Mouse (Mus musculus): ENCODE measurements around the gene Rpl7a.
"Not testable (repeated sequence)": the region's sequence is repeated elsewhere in the genome, so short reads cannot be mapped to it uniquely, and the experiment has no call there.

Rpl7a gene

DNA sequence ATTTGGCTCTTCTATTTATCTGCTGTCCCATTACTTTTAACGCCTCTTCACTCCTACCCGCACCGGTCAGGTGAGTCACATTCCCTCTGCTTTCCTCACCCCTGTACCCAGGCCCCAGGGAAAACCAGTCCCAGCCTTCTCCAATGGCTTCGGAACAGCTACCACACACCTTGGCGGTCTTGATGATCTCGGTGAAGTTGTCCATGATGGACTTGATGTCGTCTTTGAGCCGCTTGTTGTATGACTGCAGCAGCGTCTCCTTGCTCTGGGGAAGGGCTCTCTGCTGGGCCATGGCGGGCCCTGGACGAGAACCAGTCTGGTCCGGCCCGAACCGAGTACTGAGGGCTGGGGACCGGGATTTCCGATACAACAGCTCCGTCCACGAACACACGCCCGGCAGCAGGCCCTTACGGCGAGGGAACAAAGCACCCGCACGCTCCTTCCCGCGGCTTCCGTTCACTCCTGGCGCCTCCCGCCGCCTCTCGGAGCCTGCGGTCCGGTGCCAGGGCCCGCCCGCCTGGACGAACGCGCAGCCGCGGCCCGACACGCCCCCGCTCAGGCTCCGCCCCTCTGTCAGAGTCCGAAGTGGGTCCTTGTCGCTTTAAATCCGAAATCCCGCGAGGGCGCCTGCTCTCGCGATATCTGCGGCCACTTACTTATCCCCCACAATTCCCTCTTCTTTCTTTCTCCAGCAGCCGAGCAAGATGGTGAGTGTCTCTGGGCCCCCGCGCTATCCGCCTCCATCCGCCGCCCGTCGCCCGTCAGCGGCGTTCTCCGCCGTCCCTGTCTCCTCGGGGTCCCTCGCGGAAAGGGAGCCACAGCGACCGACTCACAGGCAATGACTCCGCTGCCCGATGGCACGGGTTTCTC is at the start of gene Rpl7a, which contains the start of gene Med22:
Gene Rpl7a, plus strand, starts transcription at position 641 of the 870 bp plus-strand sequence.
Gene Med22, minus strand, starts transcription at position 554 of the 870 bp plus-strand sequence.
- peak; percentile 99 for DNase-seq

DNA sequence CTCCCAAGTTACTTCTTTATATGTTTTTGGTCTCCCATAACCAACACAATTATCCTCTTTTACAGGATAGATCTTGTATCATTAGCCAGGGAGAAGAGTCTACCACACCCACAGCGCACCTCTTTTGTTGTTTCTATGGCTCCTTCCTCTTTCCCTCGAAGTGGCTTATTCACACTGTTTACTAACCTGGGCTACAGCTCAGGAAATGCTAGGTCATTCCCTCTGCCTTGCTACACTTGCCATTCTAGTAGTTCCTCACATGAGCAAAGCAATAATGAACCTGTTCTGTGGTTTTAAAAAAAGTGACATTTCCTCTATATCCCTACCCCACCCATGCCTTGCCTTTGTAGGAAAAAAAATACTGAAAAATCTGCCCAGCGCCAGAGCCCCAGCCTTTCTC is 47.7 kb upstream of the Rpl7a start:
- no peak for DNase-seq

DNA sequence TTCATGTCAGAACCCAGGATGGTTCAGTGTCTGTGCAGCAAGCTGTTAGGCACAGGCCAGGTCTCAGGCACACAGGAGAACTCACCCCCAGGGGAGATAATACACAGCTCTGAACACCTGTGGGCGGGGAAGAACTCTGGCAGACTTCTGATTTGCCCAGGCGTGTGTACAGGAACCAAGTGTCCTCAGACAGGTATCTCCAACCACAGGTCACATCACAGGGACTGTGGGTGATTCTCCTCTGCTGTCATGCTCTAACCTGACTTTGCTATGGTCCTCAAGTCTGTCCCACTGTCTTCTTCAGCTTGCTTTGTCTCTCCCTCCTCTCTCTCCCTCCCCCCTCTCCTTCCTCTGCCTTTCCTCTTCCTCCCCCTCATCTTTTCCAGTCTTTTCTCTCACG is 45.7 kb upstream of the Rpl7a start, which contains the start of gene Abo:
Gene Abo, minus strand, starts transcription at position 101 of the 400 bp plus-strand sequence.
- no peak for DNase-seq

DNA sequence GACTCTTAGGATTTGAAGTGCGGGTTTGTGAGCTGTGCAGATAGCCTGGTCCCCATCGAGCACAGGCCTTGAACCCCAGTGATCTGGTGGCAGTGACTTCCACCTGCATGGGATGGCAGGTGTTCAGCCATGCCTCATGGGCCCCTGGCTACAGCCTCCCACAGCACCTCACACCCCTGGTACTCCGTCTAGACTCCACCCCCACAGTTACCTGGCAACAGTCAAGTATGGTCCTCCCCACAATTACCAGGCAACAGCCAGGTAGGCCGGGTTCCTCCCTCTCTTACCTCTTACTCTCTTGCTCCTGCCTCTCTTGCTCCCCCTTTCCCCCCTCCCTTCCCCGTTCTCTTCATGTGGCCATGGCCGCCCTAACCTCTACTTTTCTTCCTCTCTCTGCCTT is 39.9 kb upstream of the Rpl7a start:
- no peak for DNase-seq

DNA sequence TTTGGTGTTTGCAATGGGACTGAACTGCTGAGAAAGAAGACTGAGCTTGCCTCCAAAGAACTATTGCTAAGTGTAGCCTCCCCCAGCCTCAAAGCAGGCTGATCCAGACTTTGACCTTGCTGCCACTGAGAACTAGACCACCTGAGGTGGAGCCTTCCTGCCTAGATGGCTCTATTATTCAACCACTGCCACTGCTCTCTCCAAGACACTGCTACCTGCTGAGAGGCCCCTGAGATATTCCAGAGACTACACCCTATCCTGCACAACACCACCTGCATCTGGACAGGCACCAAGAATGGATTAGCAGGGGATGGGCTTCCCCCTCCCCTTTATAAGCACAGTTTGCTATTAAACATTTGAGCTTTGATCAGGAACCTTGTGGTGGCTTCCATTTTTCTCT is 32.0 kb upstream of the Rpl7a start:
- no peak for DNase-seq

DNA sequence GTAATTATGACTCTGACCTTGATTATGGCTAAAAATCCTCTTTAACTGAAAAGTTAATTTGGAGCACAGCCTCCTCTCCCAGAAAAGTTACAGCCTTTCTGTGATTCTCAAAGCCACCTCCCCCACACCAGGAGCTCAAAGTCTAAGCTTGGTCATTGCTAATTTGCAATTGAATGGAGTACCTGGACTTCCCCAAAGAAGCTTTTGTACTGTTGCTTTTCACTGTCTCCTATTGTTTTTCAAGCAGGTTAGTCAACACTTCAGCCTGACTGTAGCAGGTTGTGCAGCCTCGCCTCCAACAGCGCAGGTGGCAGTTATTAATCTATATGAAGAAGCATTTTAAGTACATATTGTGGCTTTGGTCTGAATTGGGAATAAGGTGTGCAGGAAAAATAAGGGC is 25.0 kb upstream of the Rpl7a start:
- not testable (repeated sequence) for DNase-seq

DNA sequence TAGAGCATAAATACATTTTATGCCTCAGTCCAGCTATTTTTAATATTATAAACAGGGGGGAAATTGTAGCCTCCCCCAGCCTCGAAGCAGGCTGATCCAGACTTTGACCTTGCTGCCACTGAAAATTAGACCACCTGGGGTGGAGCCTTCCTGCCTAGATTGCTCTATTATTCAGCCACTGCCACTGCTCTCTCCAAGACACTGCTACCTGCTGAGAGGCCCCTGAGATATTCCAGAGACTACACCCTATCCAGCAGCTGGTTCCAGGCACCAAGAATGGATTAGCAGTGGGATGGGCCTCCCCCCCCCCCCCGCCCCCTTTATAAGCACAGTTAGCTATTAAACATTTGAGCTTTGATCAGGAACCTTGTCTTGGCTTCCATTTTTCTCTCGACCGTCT is 24.4 kb upstream of the Rpl7a start:
- not testable (repeated sequence) for DNase-seq

DNA sequence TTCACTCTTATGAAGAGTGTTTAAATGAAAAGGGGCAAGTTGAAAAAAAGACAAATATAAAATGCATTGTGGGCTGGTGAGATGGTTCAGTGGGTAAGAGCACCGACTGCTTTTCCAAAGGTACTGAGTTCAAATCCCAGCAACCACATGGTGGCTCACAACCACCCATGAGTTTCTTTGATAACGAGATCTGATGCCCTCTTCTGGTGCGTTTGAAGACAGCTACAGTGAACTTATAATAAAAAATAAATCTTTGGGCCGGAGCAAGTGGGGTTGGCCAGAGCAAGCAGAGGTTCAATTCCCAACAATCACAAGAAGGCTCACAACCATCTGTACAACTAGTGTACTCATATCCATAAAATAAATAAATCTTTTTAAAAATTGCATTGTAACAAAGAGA is 14.7 kb upstream of the Rpl7a start:
- no peak for DNase-seq

DNA sequence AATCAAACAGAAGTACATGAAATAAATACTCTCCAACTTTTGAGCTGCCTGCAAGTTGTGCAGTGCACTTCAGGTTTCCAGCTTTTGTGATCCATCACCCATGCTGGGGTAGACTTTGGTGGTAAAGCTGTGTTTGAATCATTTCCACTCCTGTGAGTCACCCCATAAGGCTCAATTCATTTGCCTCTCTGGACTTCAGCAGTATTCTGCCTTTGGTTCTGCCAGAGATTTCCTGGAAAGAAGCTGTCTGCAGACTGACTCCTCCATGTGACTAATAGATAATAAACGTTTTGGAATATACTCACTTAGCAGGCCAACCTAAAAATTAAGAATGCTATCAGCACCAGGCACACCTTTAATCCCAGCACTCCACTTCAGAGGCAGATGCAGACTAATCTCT is 9.8 kb upstream of the Rpl7a start:
- DNase-seq: no peak

DNA sequence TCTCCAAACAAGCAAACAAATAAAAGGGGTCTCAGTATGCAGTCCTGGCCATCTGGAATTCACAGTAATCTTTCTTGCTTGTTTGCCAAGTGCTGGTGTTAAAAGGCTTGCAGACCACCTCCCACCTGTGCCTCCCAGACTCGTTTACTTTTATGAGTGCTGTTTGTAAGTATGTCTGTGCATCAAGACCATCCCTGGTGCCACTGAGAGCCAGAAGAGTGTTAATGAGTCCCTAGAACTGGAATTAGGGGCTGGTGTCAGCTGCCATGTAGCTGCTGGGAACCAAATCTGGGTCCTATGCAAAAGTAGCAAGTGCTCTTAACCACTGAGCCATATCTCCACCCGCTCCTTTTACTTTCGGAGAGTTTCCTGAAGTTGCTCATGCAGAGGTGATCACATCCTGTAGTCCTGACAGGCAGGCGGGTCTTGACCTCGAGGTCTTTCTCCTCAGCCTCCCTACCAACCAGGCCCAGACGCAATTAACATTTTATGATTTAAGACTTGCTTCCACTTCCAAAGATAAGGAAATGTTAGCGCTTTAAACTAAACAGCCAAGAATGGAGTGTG is 8.6 kb upstream of the Rpl7a start:
- no peak for DNase-seq

DNA sequence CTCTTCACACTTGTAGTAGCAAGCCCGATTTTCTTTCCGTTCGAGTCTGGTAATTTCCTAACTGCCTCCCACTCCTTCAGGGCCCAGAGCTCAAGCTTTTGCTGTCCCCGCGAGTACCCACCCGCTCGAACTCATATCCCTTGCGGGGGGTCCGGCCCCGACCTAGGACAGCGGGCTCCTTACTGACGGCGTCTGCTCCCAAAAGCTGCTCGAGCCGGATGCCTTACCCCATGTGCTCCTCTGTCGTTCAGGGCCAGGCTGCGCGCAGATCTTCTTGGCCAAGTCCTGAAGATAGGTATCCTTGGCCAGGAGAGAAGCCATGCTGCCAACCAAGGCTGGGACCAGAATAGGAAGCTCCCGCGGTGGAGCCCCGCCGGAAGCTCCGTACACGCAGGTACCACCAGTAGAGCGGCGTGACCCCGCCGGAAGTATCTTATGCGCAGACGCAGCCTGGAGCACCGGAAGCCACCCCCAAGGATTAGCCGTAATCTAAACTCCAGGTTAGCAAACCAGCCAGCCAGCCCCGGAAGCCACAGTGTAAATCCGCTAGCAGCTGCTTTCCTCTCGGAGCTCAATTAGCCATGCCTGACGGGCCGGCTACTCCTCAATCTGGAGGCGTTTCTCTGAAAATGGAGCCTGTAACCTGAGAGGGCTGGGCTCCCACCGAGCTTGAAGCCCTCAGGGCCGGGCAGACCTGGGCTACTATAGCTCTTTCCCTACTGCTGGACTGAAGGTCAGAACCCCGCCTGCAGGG is 7.9 kb upstream of the Rpl7a start, which contains the start of gene Surf6:
Gene Surf6, minus strand, starts transcription at position 413 of the 754 bp plus-strand sequence.
- DNase-seq: peak; percentile 96

DNA sequence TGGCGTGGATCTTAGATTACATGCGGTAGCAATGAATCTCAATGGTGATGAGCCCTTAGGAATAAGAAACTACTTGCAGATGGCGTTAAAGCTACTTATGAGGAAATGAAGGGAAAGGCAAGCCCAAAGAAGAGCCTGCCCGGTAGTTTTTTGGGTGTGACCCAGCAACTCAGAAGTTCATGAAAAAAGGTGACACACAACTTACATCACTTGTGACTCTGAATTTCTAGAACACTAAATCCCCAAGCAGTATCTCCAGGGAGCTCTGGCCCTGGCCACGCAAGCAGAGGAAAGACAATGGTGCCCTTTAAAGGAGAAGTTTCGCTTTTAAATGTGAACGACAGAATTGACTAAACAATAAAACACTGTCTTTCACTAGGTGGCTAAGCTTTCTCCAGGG is 7.3 kb upstream of the Rpl7a start:
- DNase-seq: no peak

DNA sequence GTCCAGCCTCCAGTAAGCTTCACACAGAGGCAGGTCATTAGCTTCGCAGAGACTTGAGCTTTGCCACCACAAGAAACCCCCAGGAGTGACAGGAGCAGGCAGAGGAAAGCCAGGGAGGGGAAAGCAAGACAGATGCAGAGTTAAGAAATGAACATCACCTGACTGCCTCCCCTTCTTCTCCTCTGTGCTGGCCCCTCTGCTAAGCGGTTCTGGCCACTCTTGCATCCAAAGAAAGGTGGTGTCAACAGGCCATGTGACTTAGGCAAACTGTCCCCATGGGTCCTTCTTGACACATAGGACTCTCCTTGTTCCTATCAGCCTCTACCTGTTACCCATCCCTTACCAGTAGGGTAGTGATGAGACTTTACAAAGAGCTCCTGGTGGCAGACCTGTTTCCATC is 4.6 kb upstream of the Rpl7a start:
- DNase-seq: no peak

DNA sequence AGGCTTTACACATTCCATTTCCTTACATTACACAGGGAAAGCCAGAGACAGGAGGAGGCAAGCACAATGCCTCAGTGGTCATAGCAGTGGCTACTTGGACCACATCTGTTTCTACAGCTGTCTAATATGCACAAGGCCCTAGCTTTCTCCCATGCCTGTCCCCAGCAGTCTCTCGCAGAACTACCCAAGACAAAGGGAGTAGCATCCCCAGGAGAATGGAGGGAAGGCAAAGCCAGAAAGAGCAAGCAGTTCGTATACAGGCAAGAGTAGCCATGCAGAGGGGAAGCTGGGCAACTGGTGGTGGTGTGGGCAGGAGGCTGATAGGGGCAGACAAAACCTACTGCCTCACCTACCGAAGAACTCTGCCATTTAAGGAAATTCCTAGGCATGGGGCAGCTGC is 4.1 kb upstream of the Rpl7a start:
- DNase-seq: no peak

DNA sequence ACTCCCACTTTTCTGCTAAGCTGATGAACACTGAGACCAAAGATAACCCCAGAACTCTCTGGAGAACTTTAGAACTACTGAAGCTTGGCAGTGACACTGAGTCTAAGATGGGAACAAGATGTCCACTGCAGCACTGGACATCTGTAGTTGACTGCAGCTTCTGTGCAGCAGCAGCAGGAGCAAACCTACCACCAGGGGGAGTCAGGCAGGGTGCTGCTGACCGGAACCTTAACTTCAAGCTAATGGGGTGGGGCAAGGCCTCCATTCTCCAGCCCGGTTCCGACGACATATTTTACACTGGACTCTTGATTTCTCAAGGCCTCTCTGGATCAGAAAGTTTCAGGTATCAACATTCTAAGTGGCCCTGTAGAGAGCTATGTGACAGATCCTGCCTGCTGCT is 3.5 kb upstream of the Rpl7a start:
- peak; percentile 35 for DNase-seq

DNA sequence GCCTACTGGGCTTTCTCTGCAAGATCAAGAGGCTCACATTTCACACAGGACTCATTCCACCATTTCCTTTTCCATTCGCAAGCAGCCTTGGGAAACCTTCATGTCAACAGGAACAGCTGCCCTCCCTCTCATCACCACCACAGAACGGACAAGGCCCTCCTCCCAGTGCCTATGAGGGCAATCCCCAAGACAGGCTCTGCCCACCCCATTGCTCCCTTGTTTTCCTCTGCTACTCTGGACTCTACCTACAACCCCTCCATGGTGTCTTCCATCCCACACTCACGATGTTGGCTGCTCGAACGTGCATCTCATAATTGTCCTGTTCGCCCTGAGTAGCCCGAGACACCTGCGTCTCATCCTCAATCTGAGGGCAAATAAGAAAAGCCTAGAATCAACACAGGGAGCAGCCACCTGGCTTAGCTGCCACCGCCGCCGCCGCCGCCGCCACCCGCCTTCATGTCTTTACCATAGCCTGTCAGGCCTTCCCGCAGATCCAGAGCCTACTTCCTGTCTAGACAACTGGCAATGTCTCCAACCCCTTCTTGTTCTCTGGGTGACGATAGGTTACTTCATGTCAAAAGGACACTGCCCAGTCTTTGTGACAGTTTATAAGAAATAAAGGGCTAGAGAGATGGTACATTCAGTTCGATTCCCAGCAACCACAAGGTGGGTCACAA is 1.7 kb upstream of the Rpl7a start:
- DNase-seq: peak; percentile 42

DNA sequence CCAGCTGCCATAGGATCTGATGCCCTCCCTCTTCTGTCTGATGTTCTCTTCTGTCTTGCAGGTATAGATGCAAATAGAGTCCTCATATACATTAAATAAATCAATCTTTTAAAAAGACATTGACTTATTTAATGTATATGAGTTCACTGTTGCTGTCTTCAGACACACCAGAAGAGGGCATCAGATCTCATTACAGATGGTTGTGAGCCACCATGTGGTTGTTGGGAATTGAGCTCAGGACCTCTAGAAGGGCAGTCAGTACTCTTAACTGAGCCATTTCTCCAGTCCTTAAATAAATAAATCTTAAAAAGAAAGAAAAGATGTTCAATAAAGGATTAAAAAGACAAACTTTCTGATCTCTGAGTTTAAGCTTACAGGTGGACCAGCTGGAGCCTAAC is 1.2 kb upstream of the Rpl7a start:
- no peak for DNase-seq

DNA sequence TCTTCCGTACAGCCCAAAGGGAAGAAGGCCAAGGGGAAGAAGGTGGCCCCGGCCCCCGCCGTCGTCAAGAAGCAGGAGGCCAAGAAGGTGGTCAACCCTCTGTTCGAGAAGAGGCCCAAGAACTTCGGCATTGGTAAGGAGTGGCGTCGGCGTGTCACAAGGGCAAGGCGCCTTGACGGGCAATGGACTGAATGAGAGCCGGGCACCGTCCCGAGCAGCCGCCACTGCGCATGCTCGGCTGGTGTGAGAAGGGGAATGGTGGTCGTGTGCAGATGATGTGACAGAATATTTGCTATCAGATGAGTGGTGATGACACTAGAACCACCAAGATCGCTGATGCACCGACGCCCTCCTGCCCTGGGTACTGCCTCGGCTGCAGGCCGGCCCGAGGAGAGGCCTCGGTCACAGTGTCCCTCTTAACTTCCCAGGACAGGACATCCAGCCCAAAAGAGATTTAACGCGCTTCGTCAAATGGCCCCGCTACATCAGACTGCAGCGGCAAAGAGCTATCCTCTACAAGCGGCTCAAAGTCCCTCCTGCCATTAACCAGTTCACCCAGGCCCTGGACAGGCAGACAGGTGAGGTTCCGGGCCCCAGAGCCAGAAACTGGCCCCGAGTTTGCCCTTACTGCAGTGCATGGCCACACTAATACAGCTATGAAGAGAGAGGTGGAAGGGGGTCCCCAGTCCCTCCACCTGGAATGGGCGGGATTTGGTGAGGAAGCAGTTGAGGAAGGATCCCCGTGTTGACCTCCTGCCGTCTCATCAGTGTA is 616 bp downstream of the Rpl7a start:
- DNase-seq: no peak

DNA sequence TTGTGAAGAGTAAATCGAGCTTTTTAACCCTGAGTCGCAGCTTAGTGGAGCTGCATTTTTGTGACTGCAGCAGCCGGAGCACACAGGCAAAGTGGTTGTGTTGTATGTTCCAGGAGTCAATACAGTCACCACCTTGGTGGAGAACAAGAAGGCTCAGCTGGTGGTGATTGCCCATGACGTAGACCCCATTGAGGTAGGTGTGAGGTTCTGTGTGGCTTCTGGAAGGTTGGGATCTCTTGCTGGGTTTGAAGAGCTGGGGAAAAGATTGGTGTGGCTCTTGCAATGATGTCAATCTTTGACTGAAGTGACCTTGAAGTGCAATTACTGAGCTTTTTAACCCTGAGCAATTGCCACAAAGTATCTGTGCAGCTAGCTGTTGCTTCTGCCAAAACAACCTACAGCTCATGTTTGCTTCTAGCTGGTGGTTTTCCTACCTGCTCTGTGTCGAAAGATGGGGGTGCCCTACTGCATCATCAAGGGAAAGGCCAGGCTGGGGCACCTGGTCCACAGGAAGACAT is 1.7 kb downstream of the Rpl7a start:
- no peak for DNase-seq

DNA sequence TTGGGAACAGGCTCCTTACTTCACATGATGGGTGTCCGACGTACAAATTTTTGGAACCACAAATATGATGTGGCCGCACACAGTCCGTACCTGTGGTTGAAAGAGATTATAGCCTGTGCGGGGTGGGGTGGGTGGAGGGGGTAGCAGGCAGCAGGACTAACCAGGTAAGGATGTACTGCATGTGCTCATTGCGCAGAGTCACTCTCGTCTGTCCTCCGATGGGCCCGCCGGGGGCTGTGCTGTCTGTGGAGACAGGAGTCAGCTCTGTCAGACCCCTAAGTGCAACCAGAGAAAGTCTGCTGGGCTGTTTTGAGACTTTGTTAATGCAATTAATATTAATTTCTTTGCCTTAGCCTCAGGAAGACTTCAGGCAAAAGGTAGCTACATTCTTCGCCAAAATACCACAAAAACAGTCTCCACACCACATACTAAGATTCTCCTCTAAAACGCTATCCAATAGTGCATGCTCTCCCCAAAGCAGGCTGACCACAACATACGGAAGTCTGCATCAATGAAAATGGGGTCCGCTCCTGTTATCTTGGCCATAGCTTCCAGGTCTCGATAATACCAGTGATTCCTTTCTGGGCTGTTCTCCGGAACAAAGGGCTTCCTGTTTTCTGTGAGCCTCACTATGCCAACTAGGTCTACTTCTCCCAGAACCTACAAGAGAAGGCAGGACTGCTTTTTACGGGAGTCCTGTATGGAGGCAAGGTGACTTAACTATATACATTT is 3.0 kb downstream of the Rpl7a start:
- DNase-seq: no peak

Measured in thymus, postnatal 25 days (tissue).